Mouse (Mus musculus): ENCODE data around the gene Ulk3. TPM values are rescaled to one million over a fixed set of nuclear protein-coding genes. Genes with fewer than 3 reads are reported as not detected.

Gene Ulk3
- polyA plus RNA-seq, 1 experiment from 2014 or later = 18.0 TPM

DNA sequence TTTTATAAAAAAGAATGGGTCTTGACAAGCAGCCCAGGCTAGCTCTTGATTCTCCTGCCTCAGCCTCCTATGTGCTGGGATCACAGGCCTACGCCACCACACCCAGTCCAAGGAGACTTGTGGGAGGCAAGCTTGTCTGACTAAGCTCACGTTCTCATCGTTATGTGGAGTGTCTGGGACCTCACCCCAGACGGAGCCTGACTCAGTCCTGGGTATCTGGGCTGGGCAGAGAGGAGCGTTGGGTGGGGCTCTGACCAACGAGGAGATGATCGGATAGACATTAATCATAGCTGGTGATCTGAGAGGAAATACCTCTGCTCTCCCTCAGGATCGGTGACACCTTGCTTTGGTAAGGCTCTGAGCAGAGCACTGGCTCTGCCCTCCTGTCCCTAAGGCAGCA is 29.6 kb downstream of the Ulk3 start:
- H3K4me2 ChIP-seq (ENCODE audit: low read depth, low read length) = no peak overlapping the region
- no peaks in the 10 kb centered on the region for H3K36me3 ChIP-seq (ENCODE audit: control insufficient read depth, insufficient read depth, low read length)
- no peaks in the 10 kb centered on the region for H3K4me1 ChIP-seq (ENCODE audit: control insufficient read depth, insufficient read depth, low read length)
- H3K9me3 ChIP-seq (ENCODE audit: control insufficient read depth, low read length) = no peaks in the 10 kb centered on the region
- WGBS = 55% methylated on average over 8 of the region's 8 CpGs
- H3K27me3 ChIP-seq (replicated peaks; ENCODE audit: control insufficient read depth, insufficient read depth, low read length) = no peaks in the 10 kb centered on the region
- no peak overlapping the region for H3K4me3 ChIP-seq (ENCODE audit: low read length)
- H3K9ac ChIP-seq (ENCODE audit: low read depth, low read length) = no peak overlapping the region
- no peak; the same call in 1 of the 2 replicates for ATAC-seq
- no peak overlapping the region for H3K27ac ChIP-seq (ENCODE audit: low read length)

GRCm38 (mm10) chr9:57620674-57621073 is 31.4 kb downstream of the Ulk3 start, which contains the start of gene Lman1l:
Gene Lman1l, minus strand, starts transcription at chr9:57620774.
- Histone ChIP-seq H3K36me3 (ENCODE audit: control insufficient read depth, insufficient read depth, low read length) (no peaks in the 10 kb centered on the region), H3K9me3 (ENCODE audit: control insufficient read depth, low read length) (no peaks in the 10 kb centered on the region), H3K4me2 (ENCODE audit: low read depth, low read length) (no peak within 1 kb of the TSS), H3K4me3 (ENCODE audit: low read length) (no peak within 1 kb of the TSS), H3K27me3 (replicated peaks; ENCODE audit: control insufficient read depth, insufficient read depth, low read length) (no peaks in the 10 kb centered on the region), H3K4me1 (ENCODE audit: control insufficient read depth, insufficient read depth, low read length) (no peaks in the 10 kb centered on the region), H3K27ac (ENCODE audit: low read length) (no peak within 1 kb of the TSS), H3K9ac (ENCODE audit: low read depth, low read length) (no peak within 1 kb of the TSS)
- 81% methylated on average over 5 of the region's 5 CpGs for WGBS
- ATAC-seq = no peak

DNA sequence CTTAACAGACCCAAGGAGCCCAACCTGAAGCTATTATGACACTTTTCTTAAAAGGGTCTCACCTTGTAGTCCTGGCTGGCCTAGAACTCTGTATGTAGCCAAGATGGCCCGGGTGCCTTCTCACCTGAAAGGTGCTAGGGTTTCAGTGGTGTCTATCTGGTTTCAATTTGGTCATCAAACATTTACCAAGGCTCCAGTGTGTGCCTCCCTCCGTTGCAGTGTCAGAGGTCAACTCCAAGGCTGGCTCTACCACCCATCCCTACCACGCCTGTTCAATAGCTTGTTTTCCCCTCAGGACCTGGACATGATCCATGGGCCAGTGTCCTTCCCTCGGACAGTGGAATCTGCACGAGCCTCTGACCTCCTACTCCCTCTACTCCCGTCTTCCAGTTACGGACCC is 35.0 kb downstream of the Ulk3 start:
- H3K9me3 ChIP-seq (ENCODE audit: control insufficient read depth, low read length) = no peaks in the 10 kb centered on the region
- no peak overlapping the region for H3K4me3 ChIP-seq (ENCODE audit: low read length)
- H3K4me2 ChIP-seq (ENCODE audit: low read depth, low read length) = no peak overlapping the region
- no peaks in the 10 kb centered on the region for H3K27me3 ChIP-seq (replicated peaks; ENCODE audit: control insufficient read depth, insufficient read depth, low read length)
- no peak overlapping the region for H3K27ac ChIP-seq (ENCODE audit: low read length)
- no peaks in the 10 kb centered on the region for H3K4me1 ChIP-seq (ENCODE audit: control insufficient read depth, insufficient read depth, low read length)
- 76% methylated on average over 7 of the region's 7 CpGs for WGBS
- H3K36me3 ChIP-seq (ENCODE audit: control insufficient read depth, insufficient read depth, low read length) = peaks cover 17% of the 10 kb centered on the region
- ATAC-seq = no peak
- no peak overlapping the region for H3K9ac ChIP-seq (ENCODE audit: low read depth, low read length)

- no peak overlapping the region for H3K4me2 ChIP-seq (ENCODE audit: low read depth, low read length)
- no peak overlapping the region for H3K27ac ChIP-seq (ENCODE audit: low read length)
- H3K36me3 ChIP-seq (ENCODE audit: control insufficient read depth, insufficient read depth, low read length) = peaks cover 23% of the 10 kb centered on the region
- H3K9me3 ChIP-seq (ENCODE audit: control insufficient read depth, low read length) = no peaks in the 10 kb centered on the region
- no peak overlapping the region for H3K9ac ChIP-seq (ENCODE audit: low read depth, low read length)
- WGBS = 85% methylated on average over 15 of the region's 15 CpGs
- no peak for ATAC-seq
- no peaks in the 10 kb centered on the region for H3K27me3 ChIP-seq (replicated peaks; ENCODE audit: control insufficient read depth, insufficient read depth, low read length)
- H3K4me3 ChIP-seq (ENCODE audit: low read length) = no peak overlapping the region
- peaks cover 3% of the 10 kb centered on the region; the same call in 1 of the 2 replicates for H3K4me1 ChIP-seq (ENCODE audit: control insufficient read depth, insufficient read depth, low read length)
Measured at GRCm38 (mm10) chr9:57625674-57626500, 36.6 kb downstream of the Ulk3 start.

GRCm38 (mm10) chr9:57627191-57627590 is 37.9 kb downstream of the Ulk3 start:
- Histone ChIP-seq H3K9me3 (ENCODE audit: control insufficient read depth, low read length) (no peaks in the 10 kb centered on the region), H3K4me1 (ENCODE audit: control insufficient read depth, insufficient read depth, low read length) (peaks cover 14% of the 10 kb centered on the region; the same call in 1 of the 2 replicates), H3K27ac (ENCODE audit: low read length) (no peak overlapping the region), H3K27me3 (replicated peaks; ENCODE audit: control insufficient read depth, insufficient read depth, low read length) (no peaks in the 10 kb centered on the region), H3K4me3 (ENCODE audit: low read length) (no peak overlapping the region), H3K36me3 (ENCODE audit: control insufficient read depth, insufficient read depth, low read length) (peaks cover 23% of the 10 kb centered on the region), H3K9ac (ENCODE audit: low read depth, low read length) (no peak overlapping the region), H3K4me2 (ENCODE audit: low read depth, low read length) (no peak overlapping the region)
- 92% methylated on average over 17 of the region's 17 CpGs for WGBS
- ATAC-seq = no peak

DNA sequence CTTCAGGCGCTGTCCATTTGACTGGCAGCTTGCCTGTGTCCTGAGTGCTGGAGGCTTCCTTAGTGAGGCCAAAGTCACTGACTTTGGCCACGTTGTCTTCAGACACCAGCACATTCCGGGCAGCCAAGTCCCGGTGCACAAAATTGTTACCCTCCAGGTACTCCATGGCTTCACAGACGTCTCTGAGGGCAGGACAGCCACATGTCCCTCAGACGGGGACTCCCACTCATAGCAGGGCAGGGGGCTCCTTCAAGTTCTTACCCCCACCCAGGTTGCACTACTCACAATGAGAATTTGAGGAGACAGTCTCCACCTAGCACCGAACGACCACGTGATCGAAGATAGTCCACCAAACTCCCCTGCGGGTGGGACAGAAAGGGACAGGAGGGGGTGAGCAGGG is 38.6 kb downstream of the Ulk3 start:
- no peaks in the 10 kb centered on the region for H3K27me3 ChIP-seq (replicated peaks; ENCODE audit: control insufficient read depth, insufficient read depth, low read length)
- no peak overlapping the region for H3K9ac ChIP-seq (ENCODE audit: low read depth, low read length)
- no peak for ATAC-seq
- no peak overlapping the region for H3K4me3 ChIP-seq (ENCODE audit: low read length)
- peaks cover 14% of the 10 kb centered on the region; the same call in 1 of the 2 replicates for H3K4me1 ChIP-seq (ENCODE audit: control insufficient read depth, insufficient read depth, low read length)
- no peaks in the 10 kb centered on the region for H3K9me3 ChIP-seq (ENCODE audit: control insufficient read depth, low read length)
- H3K4me2 ChIP-seq (ENCODE audit: low read depth, low read length) = no peak overlapping the region
- H3K27ac ChIP-seq (ENCODE audit: low read length) = no peak overlapping the region
- H3K36me3 ChIP-seq (ENCODE audit: control insufficient read depth, insufficient read depth, low read length) = peaks cover 24% of the 10 kb centered on the region
- WGBS = 90% methylated on average over 11 of the region's 11 CpGs

DNA sequence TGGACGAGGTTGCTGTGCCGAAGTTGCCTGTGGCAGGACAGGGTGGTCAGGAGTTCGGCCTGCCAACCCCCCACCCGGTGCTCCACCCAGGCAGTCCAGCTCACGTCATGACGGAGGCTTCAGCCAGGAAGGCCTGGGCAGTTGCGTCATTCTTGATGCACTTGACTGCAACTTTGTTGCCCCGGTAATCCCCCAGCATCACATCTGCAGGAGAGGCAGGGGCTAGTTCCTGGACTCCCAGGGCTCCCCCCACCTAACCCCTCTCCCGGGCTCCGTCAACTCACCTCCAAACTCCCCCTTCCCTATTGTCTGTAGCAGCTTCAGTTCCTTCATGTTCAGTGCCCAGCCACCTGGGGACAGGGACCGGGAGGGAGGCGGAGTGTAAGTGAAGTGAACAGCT is 39.5 kb downstream of the Ulk3 start:
- Histone ChIP-seq H3K9me3 (ENCODE audit: control insufficient read depth, low read length) (no peaks in the 10 kb centered on the region), H3K27ac (ENCODE audit: low read length) (no peak overlapping the region), H3K4me1 (ENCODE audit: control insufficient read depth, insufficient read depth, low read length) (peaks cover 23% of the 10 kb centered on the region), H3K36me3 (ENCODE audit: control insufficient read depth, insufficient read depth, low read length) (peaks cover 27% of the 10 kb centered on the region), H3K9ac (ENCODE audit: low read depth, low read length) (no peak overlapping the region), H3K4me3 (ENCODE audit: low read length) (no peak overlapping the region), H3K4me2 (ENCODE audit: low read depth, low read length) (no peak overlapping the region), H3K27me3 (replicated peaks; ENCODE audit: control insufficient read depth, insufficient read depth, low read length) (no peaks in the 10 kb centered on the region)
- 95% methylated on average over 12 of the region's 12 CpGs for WGBS
- no peak for ATAC-seq

DNA sequence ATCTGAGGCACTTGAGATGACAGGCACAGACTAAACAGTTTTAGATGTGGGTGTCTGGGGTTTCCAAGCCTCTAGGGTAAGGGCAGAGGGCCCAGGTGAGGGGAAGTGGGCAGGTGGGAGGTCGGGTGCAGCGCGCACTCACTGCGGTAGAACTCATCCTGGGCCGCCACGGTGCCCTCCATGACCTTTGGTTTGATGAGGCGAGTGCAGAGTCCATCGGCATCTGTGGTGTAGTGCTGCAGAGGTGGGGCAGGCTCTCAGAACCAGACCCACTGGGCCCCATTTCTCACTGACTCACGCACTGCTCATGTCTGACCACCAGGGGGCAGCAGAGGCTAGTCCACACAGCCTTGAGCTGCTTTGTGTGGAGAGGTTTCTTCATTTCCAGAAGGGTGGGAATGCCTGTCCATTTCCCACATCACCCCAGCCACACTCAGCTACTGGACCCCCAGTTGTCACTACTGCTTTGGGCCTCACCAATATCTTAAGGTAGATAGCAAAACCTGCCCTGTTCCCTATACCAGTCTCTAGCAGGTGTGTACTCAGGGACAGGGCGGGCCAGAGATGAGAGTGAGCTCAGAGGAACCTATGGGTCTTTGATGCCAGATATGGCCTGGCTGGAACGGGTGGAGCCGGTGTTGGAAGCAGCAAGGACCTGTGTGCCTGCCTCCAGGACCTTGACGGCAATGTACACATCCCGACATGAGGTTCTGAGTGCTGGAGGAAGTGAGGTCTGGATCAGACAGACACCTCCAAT is 40.0 kb downstream of the Ulk3 start:
- 59% methylated on average over 14 of the region's 14 CpGs for WGBS
- peaks cover 27% of the 10 kb centered on the region for H3K36me3 ChIP-seq (ENCODE audit: control insufficient read depth, insufficient read depth, low read length)

DNA sequence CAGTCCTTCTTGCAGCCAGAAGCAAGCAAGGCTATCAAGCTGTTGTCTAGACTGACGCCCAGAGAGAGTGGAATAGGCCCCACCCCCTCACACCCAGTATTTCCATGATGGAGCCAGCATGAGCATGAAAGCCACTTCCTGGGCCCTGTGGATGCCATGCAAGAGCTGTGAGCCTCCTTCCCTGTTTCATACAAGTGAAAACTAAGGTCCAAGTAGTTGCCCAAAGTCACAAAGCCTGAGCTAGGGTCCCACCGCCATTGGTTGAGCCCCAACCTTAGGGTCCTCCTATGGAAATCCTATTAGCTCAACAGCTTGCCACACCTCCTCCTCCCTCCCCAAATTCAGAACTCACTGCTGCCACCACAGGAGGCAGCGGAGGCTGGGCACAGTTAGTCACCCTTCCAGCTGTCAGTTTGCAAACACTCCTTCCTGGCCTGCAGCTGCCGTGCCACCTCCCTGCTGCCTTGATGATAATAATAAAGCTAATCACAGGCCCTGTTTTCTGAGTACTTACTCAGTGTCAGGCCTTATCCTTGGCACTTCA is 44.3 kb downstream of the Ulk3 start:
- Histone ChIP-seq H3K4me3 (ENCODE audit: low read length) (no peak overlapping the region), H3K4me1 (ENCODE audit: control insufficient read depth, insufficient read depth, low read length) (peaks cover 52% of the 10 kb centered on the region), H3K9me3 (ENCODE audit: control insufficient read depth, low read length) (no peaks in the 10 kb centered on the region), H3K27ac (ENCODE audit: low read length) (no peak overlapping the region), H3K27me3 (replicated peaks; ENCODE audit: control insufficient read depth, insufficient read depth, low read length) (no peaks in the 10 kb centered on the region), H3K36me3 (ENCODE audit: control insufficient read depth, insufficient read depth, low read length) (peaks cover 14% of the 10 kb centered on the region; the same call in 1 of the 2 replicates), H3K4me2 (ENCODE audit: low read depth, low read length) (no peak overlapping the region), H3K9ac (ENCODE audit: low read depth, low read length) (no peak overlapping the region)
- 26% methylated on average over 4 of the region's 4 CpGs for WGBS
- no peak for ATAC-seq

More for the DNA sequence above, 40.0 kb downstream of the Ulk3 start:
- Histone ChIP-seq H3K9ac (ENCODE audit: low read depth, low read length) (no peak overlapping the region), H3K27me3 (replicated peaks; ENCODE audit: control insufficient read depth, insufficient read depth, low read length) (no peaks in the 10 kb centered on the region), H3K4me3 (ENCODE audit: low read length) (no peak overlapping the region), H3K9me3 (ENCODE audit: control insufficient read depth, low read length) (no peaks in the 10 kb centered on the region), H3K4me2 (ENCODE audit: low read depth, low read length) (no peak overlapping the region), H3K27ac (ENCODE audit: low read length) (no peak overlapping the region), H3K4me1 (ENCODE audit: control insufficient read depth, insufficient read depth, low read length) (peaks cover 29% of the 10 kb centered on the region)
- peak; percentile 52 for ATAC-seq
